Mouse (Mus musculus) adrenal gland, adult 2 months (tissue): ENCODE measurements at regions not wholly inside any gene's neighbourhood (a gene's known extent, or its start where the extent isn't known, plus 50 kb on each side); places are given as distances from the start of the nearest gene placed in this dataset.

Experiments used
- DNase-seq: peaks from one replicate; pipeline ENCODE4 v3.0.0; 2021

- no peak for DNase-seq
These were observed 536.6 kb upstream of the Klf4 start for GRCm38 (mm10) chr4:56068859-56069258.

DNA sequence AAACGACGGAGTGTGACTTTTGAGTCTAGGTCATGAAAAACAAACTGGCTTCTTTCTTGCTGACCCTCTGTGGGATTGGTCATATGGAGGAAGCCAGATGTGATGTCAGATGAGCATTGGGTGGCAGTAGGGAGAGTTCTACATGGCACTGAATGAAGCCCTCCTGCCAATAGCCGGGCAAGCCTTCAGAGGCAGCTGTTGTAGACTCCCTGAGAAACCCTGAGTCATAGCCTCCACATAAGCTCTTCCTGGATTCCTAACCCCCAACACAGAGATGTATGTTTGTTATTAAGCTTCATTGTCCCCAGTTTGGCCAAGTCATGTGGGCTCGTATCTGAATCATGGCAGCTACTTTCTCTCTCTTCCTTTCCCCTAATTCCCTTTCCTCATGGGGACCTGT is 532.4 kb upstream of the Klf4 start:
- DNase-seq: no peak

- no peak for DNase-seq
These were observed 519.6 kb upstream of the Klf4 start for GRCm38 (mm10) chr4:56051792-56052380.

GRCm38 (mm10) chr4:56039327-56039726 is 507.1 kb upstream of the Klf4 start:
- no peak for DNase-seq

DNA sequence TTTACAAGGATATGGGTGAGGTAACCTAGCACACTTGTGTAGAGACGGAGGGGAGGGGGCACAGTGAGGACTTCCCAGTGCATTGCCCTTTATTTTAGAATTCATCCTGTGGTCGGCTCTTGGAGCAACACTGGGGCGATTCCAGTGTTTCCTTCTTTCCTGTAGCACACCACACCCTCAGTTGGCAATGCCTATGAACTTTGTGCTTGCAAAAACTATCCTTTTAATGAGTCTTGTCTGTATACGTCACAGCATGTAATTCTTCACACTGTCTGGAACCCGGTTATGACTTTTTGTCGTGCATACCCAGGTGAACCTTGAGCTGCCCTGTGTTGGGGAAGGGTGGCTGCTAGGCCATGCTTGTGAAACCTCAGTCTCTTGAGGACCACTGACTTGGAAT is 504.1 kb upstream of the Klf4 start:
- no peak for DNase-seq

DNA sequence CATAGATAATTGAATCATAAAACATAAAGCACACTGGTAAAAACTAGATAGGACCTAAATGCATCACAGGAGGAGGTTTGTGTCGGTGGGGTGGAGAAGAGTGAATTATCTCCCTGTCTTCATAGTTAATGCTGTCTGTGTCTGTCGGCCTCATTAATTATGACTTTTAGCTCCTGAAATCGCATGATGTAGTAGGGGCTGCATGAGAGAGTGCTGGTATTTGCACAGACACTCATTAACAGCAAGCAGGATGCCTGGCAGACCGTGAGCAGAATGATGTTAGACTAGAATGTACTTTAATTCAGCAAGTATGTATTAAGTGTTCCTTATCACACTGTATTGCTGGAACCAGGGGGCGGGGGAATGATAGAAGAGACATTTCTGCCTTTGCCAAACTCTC is 503.3 kb upstream of the Klf4 start:
- DNase-seq: no peak

GRCm38 (mm10) chr4:56028441-56028840 is 496.2 kb upstream of the Klf4 start:
- DNase-seq: no peak

DNA sequence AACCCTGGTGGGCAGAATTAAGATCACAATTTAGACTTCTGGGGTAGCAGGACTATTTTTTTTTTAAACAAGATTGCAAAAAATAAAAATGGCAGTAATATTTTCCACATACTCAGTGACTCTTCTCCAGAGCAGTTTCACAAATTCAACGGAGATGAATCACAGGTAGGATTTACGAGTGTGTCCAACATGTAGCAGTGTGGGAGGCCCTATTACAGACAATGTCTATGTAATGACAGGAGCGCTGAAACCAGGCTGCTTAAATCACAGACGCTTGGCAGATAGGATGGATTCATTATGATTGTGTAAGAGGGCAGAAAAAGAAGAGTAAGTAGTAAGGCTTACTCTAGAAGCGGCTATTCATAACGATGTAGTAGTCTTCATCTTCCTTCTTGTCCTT is 495.0 kb upstream of the Klf4 start:
- peak; percentile 31 for DNase-seq

GRCm38 (mm10) chr4:56024478-56024877 is 492.2 kb upstream of the Klf4 start:
- DNase-seq: no peak

DNA sequence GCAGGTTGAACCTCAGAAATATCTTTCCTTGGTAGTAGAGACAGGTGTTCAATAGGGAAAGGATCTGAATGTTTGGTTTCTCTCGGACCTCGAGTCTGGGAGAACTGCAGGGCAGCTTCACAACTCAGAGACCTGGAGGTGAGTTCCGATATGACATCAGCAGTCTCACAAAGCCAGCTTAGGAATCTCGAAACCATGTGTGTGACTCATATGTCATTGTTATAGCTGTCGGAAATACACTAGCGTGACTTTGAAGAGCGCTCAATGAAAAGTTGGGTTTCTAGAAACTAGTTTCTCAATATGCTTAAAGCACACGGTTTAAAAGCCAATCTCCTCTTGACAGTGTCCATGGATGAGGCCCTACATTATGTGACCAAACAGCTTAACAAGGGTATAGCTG is 485.9 kb upstream of the Klf4 start:
- no peak for DNase-seq

GRCm38 (mm10) chr4:56015481-56015880 is 483.2 kb upstream of the Klf4 start:
- DNase-seq: no peak

GRCm38 (mm10) chr4:56008287-56008686 is 476.0 kb upstream of the Klf4 start:
- no peak for DNase-seq

GRCm38 (mm10) chr4:56004227-56004626 is 472.0 kb upstream of the Klf4 start:
- DNase-seq: no peak

GRCm38 (mm10) chr4:56001312-56001731 is 469.1 kb upstream of the Klf4 start:
- peak; percentile 16 for DNase-seq

GRCm38 (mm10) chr4:55984026-55984425 is 451.8 kb upstream of the Klf4 start:
- DNase-seq: no peak

- DNase-seq: no peak
These were observed 446.3 kb upstream of the Klf4 start for GRCm38 (mm10) chr4:55978539-55978938.

GRCm38 (mm10) chr4:55976265-55976664 is 444.0 kb upstream of the Klf4 start:
- no peak for DNase-seq

GRCm38 (mm10) chr4:55973706-55974105 is 441.4 kb upstream of the Klf4 start:
- no peak for DNase-seq

GRCm38 (mm10) chr4:55972235-55972819 is 440.1 kb upstream of the Klf4 start:
- DNase-seq: no peak

GRCm38 (mm10) chr4:55960063-55960462 is 427.8 kb upstream of the Klf4 start:
- DNase-seq: peak; percentile 80

GRCm38 (mm10) chr4:55953701-55954100 is 421.4 kb upstream of the Klf4 start:
- no peak for DNase-seq

GRCm38 (mm10) chr4:55952220-55952619 is 420.0 kb upstream of the Klf4 start:
- no peak for DNase-seq

GRCm38 (mm10) chr4:55941423-55941822 is 409.2 kb upstream of the Klf4 start:
- no peak for DNase-seq

GRCm38 (mm10) chr4:55938383-55938782 is 406.1 kb upstream of the Klf4 start:
- no peak for DNase-seq
